Mouse (Mus musculus): Measurements from ENCODE around the gene Hs3st6. TPM values are rescaled to one million over a fixed set of nuclear protein-coding genes. Genes with fewer than 3 reads are reported as not detected.

Hs3st6 gene
- total and polyA plus RNA-seq, 2 experiments from 2014 or later = 0.22 to 0.49 TPM

DNA sequence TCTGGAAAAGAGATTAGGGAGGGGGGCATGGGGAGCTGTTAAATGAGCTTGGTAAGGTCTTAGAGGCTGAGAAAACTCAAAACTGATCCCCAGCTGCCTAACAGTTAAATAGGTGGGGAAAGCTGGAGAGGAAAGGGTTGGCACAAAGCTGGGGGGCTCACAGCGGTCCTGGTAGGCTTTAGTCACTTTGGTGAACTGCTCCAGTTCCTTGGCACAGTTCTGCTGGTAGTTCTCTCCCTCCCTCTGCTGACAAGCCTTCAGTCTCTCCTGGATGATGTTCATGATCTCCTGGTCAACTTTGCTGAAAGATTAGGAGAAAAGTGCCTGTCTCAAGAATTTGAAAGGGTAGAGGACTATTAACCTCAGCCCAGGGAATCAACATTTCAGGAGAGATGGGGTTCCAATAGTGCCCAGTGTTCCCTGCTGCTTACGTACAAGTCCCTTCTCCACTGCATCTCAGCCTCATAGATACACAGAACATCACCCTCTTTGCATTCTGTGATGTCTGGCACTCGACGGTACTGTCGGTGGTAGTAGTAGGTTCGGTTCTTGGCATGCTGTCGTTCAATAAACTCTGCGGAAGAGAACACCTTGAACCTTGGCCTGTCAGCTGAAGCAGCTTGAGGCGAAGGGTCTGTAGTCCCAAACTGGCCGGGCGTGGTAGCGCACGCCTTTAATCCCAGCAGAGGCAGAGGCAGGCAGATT lies 30.4 kb upstream of the Hs3st6 start:
- Histone ChIP-seq H3K4me3 (ENCODE audit: low read depth, low read length) (no peak overlapping the region), H3K4me2 (ENCODE audit: low read depth, low read length, poor library complexity, severe bottlenecking) (0 out of 2 replicates have a peak overlapping the region, but pooled peaks have one; percentile 2)
- 37% methylated on average over 13 of the region's 13 CpGs for whole genome bisulfite sequencing

DNA sequence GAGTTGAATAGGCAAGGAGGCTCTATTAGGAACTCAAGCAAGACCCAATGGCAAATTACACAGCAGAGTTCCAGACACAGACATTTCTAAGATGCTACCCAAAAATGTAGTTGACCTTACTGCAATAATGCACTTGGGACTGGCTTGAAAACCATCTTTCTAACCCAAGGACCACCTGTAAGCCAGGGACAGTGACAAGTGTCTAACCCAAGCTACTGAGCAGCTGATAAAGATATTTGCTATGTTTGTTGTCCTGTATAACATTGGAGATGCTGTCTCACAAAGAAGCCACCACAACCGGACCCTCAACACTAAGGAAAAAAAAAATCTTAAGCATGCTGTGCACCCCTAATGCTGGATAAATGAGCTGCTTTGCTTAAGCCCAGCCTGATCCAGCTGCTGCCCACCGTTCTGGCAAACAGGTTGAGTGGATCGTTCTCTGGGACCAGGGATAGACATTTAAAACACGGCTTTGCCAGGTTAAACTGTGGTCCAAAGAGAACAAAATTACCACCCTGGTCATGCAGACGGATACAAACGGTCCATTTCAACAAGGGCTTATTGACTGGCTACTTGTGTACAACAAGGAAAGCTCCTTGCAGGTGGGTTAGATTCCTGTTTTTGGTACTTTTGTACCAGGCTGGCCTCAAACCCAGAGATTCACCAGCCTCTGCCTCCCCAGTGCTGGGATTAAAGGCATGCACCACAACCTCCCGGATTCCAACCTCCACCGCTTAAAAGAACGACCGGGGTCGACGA lies 29.5 kb upstream of the Hs3st6 start:
- WGBS = 4% methylated on average over 12 of the region's 12 CpGs
- peak overlapping the region; percentile 75 for H3K27ac ChIP-seq (ENCODE audit: low read depth, low read length)
- no peak for ATAC-seq (ENCODE audit: low FRiP score)

More for the DNA sequence above, 30.4 kb upstream of the Hs3st6 start:
- no peak for TF ChIP-seq CTCF (IDR thresholded peaks at IDR 0.05)
- Histone ChIP-seq H3K36me3 (ENCODE audit: insufficient read depth, low read length) (peaks cover 10% of the 10 kb centered on the region; the same call in 1 of the 2 replicates), H3K9me3 (ENCODE audit: low read length) (no peaks in the 10 kb centered on the region), H3K4me1 (ENCODE audit: insufficient read depth, low read length) (no peaks in the 10 kb centered on the region; the same call in none of the 2 replicates), H3K27me3 (ENCODE audit: insufficient read depth, low read length) (no peaks in the 10 kb centered on the region), H3K9ac (replicated peaks; ENCODE audit: low read length, poor library complexity, severe bottlenecking) (no peak overlapping the region), H3K27ac (ENCODE audit: low read depth, low read length) (no peak overlapping the region)
- ATAC-seq (ENCODE audit: low FRiP score) (no peak), DNase-seq (ENCODE audit: low spot score) (no peak)

GRCm38 (mm10) chr17:24723881-24724180 lies 29.0 kb upstream of the Hs3st6 start:
- WGBS = under 1% methylated on average over 15 of the region's 15 CpGs
- DNase-seq (ENCODE audit: low spot score) = no peak
- peak overlapping the region; percentile 75 for H3K27ac ChIP-seq (ENCODE audit: low read depth, low read length)
- peaks cover 10% of the 10 kb centered on the region; the same call in 1 of the 2 replicates for H3K36me3 ChIP-seq (ENCODE audit: insufficient read depth, low read length)
- peak overlapping the region; percentile 68 for H3K4me2 ChIP-seq (ENCODE audit: low read depth, low read length, poor library complexity, severe bottlenecking)
- no peak for TF ChIP-seq CTCF (IDR thresholded peaks at IDR 0.05)
- peak overlapping the region; percentile 86 for H3K9ac ChIP-seq (replicated peaks; ENCODE audit: low read length, poor library complexity, severe bottlenecking)
- no peaks in the 10 kb centered on the region for H3K9me3 ChIP-seq (ENCODE audit: low read length)
- ATAC-seq (ENCODE audit: low FRiP score) = peak; percentile 4; the same call in 1 of the 2 replicates
- H3K4me1 ChIP-seq (ENCODE audit: insufficient read depth, low read length) = no peaks in the 10 kb centered on the region; the same call in none of the 2 replicates
- H3K4me3 ChIP-seq (ENCODE audit: low read depth, low read length) = peak overlapping the region; percentile 70
- no peaks in the 10 kb centered on the region for H3K27me3 ChIP-seq (ENCODE audit: insufficient read depth, low read length)

More for the DNA sequence above, 29.5 kb upstream of the Hs3st6 start:
- Histone ChIP-seq H3K4me2 (ENCODE audit: low read depth, low read length, poor library complexity, severe bottlenecking) (peak overlapping the region; percentile 68), H3K9me3 (ENCODE audit: low read length) (no peaks in the 10 kb centered on the region), H3K36me3 (ENCODE audit: insufficient read depth, low read length) (peaks cover 10% of the 10 kb centered on the region; the same call in 1 of the 2 replicates), H3K4me3 (ENCODE audit: low read depth, low read length) (peak overlapping the region; percentile 70), H3K27me3 (ENCODE audit: insufficient read depth, low read length) (no peaks in the 10 kb centered on the region), H3K9ac (replicated peaks; ENCODE audit: low read length, poor library complexity, severe bottlenecking) (peak overlapping the region; percentile 86), H3K4me1 (ENCODE audit: insufficient read depth, low read length) (no peaks in the 10 kb centered on the region; the same call in none of the 2 replicates)
- TF ChIP-seq CTCF (IDR thresholded peaks at IDR 0.05) = no peak
- DNase-seq (ENCODE audit: low spot score) = no peak

- Histone ChIP-seq H3K4me1 (ENCODE audit: insufficient read depth, low read length) (no peaks in the 10 kb centered on the region; the same call in 1 of the 2 replicates), H3K4me3 (ENCODE audit: low read depth, low read length) (peak within 1 kb of the TSS; percentile 70), H3K36me3 (ENCODE audit: insufficient read depth, low read length) (peaks cover 10% of the 10 kb centered on the region; the same call in 1 of the 2 replicates), H3K27me3 (ENCODE audit: insufficient read depth, low read length) (no peaks in the 10 kb centered on the region), H3K9ac (replicated peaks; ENCODE audit: low read length, poor library complexity, severe bottlenecking) (peak within 1 kb of the TSS; percentile 86), H3K9me3 (ENCODE audit: low read length) (no peaks in the 10 kb centered on the region), H3K27ac (ENCODE audit: low read depth, low read length) (peak within 1 kb of the TSS; percentile 76), H3K4me2 (ENCODE audit: low read depth, low read length, poor library complexity, severe bottlenecking) (peak within 1 kb of the TSS; percentile 68)
- under 1% methylated on average over 30 of the region's 30 CpGs for WGBS
- TF ChIP-seq CTCF (IDR thresholded peaks at IDR 0.05) = peak; percentile 99
- peak; percentile 71 for ATAC-seq (ENCODE audit: low FRiP score)
- peak; percentile 97 for DNase-seq (ENCODE audit: low spot score)
Measured at GRCm38 (mm10) chr17:24724184-24724583, 28.6 kb upstream of the Hs3st6 start, which contains the start of gene Ndufb10. Ndufb10 (minus strand) TSS chr17:24724478.

- no peak for ATAC-seq (ENCODE audit: low FRiP score)
- Histone ChIP-seq H3K4me2 (ENCODE audit: low read depth, low read length, poor library complexity, severe bottlenecking) (no peak overlapping the region), H3K27me3 (ENCODE audit: insufficient read depth, low read length) (no peaks in the 10 kb centered on the region), H3K9me3 (ENCODE audit: low read length) (no peaks in the 10 kb centered on the region), H3K27ac (ENCODE audit: low read depth, low read length) (no peak overlapping the region), H3K36me3 (ENCODE audit: insufficient read depth, low read length) (peaks cover 10% of the 10 kb centered on the region; the same call in 1 of the 2 replicates), H3K4me3 (ENCODE audit: low read depth, low read length) (no peak overlapping the region), H3K4me1 (ENCODE audit: insufficient read depth, low read length) (no peaks in the 10 kb centered on the region; the same call in 1 of the 2 replicates), H3K9ac (replicated peaks; ENCODE audit: low read length, poor library complexity, severe bottlenecking) (no peak overlapping the region)
- DNase-seq (ENCODE audit: low spot score) = no peak
- TF ChIP-seq CTCF (IDR thresholded peaks at IDR 0.05) = no peak
- 75% methylated on average over 3 of the region's 3 CpGs for WGBS
Measured at GRCm38 (mm10) chr17:24725637-24726390, 27.0 kb upstream of the Hs3st6 start.
